Mouse (Mus musculus) left cerebral cortex, postnatal 25 days (tissue): ENCODE measurements around the gene Ugt1a9. TPM values are rescaled to one million over a fixed set of nuclear protein-coding genes. Genes with fewer than 3 reads are reported as not detected.

Experiments used
- DNase-seq, 2 experiments: peaks; one replicate each; pipeline ENCODE4 v3.0.0; 2022; ENCODE audit warnings: low spot score in 2 of 2, mixed read lengths in 1 of 2
- intact Hi-C: fragments of 180-260 bp; cut with DNase I; formaldehyde crosslinking; loops from one replicate; pipeline ENCODE4 v1.15.1; 2025
- total RNA-seq, 2 experiments: library from RNA; stranded (reverse); gene quantifications; 2 replicates each; pipeline ENCODE4 v1.2.3; 2021

Ugt1a9 gene
- total RNA-seq, 2 experiments from 2014 or later: not detected

GRCm38 (mm10) chr1:88250023-88250422 lies 179.4 kb downstream of the Ugt1a9 start:
- intact Hi-C loops: no loop called here
- DNase-seq: no peak

DNA sequence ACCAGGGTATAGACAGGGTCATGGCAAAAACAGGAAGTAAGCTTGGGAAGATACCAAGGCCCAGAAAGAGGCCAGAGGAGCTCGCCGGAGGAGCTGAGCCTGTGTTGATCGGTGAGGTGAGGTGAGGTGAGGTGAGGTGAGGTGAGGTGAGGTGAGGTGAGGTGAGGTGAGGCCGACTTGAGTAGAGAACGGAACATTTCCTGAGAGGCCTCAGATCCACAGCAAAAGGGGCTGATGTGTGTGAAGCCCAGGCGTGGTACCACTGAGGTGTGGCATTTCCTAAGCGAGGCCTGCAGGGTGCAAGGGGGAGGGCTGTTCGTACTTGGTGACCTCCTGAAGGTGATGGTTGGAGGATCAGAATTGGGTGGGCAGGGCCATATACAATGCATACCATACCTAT lies 182.5 kb downstream of the Ugt1a9 start:
- DNase-seq: no peak
- intact Hi-C loops: no loop called here

GRCm38 (mm10) chr1:88253540-88253939 lies 182.9 kb downstream of the Ugt1a9 start:
- intact Hi-C loops: no loop called here
- DNase-seq: no peak

DNA sequence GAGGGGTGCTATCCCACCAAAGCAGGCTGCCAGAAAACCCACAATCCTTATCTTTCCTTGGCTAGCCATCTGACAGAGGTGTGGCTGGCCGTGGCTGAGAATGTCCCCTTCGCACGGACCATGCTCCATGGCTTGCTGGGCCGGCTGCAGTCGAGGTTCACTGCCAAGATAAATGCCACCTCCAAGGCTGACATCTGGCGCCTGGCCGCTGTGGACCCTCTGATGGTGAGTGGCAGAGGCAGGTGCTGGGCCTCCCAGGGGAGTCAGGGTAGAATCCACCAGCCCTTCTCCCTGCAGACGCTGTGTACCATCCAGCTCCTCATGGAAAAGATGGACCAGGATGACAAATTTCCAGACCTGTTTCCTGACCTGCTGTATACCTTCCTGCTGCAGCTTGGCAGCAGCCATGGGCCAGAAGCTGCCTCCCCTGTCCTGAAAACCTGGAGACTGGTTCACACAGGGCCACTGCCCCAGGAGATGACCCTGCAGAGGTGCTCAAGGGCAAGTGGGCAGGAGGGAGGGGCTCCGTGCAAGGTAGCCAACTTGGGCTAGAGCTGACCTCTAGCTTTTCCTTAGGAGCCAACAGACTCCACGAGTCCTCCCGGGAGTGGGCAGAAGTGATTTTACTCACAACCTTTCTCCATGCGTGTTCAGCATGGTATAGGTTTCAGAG lies 184.3 kb downstream of the Ugt1a9 start:
- no peak for DNase-seq
- intact Hi-C loops: no loop called here

DNA sequence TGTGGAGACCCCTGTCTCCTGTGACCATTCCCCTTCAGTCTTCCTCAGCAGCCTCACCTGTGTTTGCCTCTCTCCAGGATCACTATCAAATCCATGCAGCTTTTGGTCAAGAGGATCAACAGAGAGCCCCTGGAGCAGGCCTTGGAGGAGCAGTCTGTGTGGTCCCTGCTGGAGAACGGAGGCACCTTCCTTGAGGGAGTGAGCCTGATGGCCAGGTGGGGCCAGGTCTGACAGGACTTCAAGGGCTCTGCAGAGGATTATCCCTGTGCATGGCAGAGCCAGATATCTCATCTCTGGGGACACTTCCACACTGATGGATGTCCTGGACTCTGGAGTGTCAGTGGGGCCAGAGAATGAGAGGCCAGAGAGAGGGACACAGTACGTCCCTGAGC lies 184.9 kb downstream of the Ugt1a9 start:
- intact Hi-C loops: no loop called here
- DNase-seq: no peak

DNA sequence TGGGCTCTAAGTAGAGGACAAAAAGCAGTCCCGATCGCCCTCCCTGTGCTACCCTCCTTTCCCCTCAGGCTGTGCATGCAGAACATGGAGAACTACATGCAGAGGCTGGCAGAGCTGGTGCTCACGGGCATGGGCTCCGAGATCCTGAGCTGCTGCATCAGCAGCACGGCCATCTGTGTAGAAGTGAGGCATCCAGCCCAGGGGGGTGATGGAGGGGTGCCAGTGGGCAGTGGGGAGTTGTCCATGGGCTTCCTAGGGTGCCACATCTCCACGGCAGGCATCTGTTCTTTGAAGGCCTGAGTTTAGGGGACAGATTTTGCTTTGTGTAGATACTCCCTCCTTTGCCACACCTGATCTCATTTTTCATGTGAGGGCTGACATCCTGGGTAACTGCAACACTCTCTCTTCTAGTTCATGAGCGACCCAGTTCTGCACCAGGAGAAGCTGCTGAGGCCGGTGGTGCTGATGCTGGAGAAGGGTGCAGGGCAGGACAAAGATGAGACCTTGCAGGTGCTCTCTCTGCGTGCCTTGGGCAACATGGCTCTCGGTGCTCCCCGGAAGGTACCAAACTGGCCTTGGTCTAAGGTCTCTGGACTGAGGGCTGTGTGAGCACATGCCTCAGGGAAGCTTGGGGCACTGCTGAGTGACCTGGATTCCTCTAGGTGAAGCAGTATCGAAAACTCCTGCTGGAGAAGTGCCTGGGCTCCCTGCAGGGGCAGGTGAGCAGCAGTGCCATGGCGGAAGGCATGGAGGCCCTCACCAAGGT lies 185.6 kb downstream of the Ugt1a9 start:
- no peak for DNase-seq
- intact Hi-C loops: no loop called here

GRCm38 (mm10) chr1:88256886-88257663 lies 186.5 kb downstream of the Ugt1a9 start:
- no peak for DNase-seq
- intact Hi-C loops: no loop called here

DNA sequence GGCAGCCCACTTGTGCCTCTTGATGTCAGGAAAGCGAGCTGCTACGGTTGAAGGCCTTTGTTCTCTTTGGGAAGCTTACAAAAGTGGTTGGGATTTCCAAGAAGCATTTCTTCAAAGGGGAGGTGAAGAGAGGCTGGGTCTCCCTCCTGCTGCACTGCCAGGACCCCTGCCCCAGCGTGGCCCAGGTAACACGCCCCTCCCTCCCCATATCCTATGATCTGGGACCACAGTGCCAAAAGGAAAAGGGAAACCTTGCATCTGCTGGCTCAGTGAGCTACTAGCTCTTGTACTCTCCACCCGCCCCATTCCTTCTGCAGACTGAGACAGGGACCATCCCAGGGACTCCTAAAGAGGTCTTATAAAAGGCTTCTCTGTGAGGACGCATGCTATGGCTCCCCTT lies 187.1 kb downstream of the Ugt1a9 start:
- no peak for DNase-seq
- intact Hi-C loops: no loop called here

GRCm38 (mm10) chr1:88258361-88258760 lies 187.8 kb downstream of the Ugt1a9 start:
- no peak for DNase-seq
- intact Hi-C loops: no loop called here

DNA sequence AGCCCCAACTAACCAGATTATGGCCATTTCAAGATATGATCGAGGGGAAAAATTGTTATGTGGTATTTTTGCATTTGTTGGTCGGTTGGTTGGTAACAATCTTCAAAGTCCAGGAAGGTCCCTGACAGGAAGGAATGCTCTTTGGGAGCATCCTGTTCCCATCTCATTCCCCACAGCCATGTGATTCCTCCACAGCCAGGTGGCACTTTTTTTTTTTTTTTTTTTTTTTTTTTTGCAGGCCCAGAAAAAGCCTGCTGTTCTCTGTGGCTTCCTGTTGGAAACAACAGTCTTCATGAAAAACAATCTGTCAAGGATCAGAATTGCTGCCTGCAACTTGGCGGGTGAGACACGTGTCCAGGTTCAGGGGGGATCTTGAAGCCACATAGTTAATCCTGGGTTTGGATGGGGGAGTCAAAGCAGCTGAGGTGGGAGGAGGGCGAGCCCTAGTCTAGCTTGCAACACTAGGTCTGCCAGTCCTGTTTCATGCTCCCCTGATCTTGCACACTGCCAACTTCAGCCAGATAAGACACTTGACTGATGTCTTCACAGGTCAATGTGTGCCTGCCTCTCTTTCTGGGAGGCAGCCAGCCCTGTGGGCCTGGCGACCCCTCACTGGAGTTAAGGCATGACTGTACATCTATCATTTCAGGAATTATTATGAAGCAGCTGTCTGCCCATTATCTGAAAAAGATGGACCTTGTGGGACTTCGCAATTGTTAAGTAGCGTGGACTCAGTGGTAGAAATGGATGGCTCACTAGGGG lies 188.5 kb downstream of the Ugt1a9 start:
- no peak for DNase-seq
- intact Hi-C loops: no loop called here

DNA sequence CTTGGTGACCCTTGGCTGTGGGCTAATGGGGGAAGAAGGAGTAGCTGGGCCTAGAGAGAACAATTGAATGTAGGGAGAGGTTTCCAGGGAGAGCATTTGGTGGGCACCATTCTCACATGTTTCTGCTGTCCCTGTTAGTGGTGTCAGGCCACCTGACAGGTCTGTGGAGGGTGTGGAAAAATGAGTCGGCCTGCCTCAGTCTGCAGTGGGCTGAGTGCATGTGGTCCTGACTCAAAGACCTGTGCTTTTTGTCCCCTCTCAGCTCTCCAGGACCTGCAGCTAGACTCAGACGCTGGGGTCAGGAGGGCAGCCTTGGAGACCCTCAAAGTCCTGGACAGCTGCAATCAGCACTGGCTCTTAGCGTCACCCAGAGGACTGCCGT lies 189.0 kb downstream of the Ugt1a9 start:
- intact Hi-C loops: no loop called here

GRCm38 (mm10) chr1:88260114-88260513 lies 189.5 kb downstream of the Ugt1a9 start:
- DNase-seq: no peak
- intact Hi-C loops: no loop called here

More for the DNA sequence above, 189.0 kb downstream of the Ugt1a9 start:
- no peak for DNase-seq

DNA sequence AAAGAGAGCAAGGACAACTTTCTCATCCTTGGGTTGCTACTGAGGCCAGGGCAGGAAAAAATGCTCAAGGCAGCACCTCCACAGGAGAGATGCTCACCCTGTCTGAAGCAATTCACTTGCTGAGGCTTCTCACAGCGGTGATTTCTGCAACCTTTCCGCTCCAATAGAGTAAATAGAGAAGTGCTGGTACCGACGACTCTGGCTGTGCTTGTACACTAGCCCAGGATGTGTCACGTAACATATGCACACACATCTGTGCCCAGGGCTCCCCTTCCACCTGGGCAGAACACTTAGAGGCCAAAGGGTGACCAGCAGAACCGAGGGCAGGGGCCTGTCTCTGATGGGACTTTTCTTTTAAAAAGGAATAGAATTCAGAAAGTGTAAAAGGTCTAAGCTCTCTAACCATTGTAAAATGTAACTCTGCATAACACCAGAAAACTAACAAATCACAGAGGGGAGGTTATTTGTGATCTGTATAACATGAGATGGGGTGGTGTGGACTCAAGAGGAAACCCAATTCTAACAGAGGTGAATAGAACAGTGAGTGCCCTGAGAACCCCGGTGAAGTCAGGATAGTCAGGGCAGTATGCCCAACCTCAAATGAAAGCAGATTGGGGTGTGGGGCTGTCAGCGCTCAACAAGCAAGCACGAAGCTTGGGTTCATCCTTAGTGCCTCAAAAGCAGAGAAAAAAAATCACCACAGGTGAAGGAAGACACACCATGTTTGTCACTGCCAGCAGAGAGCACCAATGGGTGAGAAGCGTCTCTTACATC lies 190.2 kb downstream of the Ugt1a9 start:
- no peak for DNase-seq

DNA sequence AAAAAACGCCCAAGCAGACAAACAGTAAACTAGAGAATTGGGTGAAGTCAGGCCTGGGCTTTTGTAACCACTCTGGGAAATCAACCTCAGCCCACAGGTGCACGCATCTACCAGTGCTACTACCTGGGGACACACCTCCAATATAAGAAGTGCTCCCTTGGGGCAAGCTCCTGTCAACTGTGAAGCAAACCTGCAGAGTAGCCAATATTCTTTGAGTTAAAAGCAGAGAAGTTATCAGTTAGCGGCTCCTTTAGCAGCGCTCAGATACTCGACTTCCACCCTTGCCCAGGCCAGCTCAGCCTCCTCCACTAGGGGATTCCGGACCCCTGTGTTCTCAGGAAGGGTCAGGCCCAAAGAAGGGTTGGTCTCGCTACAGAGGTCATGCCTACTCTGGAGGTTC lies 191.1 kb downstream of the Ugt1a9 start:
- intact Hi-C loops: no loop called here
- DNase-seq: no peak

More for the DNA sequence above, 190.2 kb downstream of the Ugt1a9 start:
- intact Hi-C loops: no loop called here

DNA sequence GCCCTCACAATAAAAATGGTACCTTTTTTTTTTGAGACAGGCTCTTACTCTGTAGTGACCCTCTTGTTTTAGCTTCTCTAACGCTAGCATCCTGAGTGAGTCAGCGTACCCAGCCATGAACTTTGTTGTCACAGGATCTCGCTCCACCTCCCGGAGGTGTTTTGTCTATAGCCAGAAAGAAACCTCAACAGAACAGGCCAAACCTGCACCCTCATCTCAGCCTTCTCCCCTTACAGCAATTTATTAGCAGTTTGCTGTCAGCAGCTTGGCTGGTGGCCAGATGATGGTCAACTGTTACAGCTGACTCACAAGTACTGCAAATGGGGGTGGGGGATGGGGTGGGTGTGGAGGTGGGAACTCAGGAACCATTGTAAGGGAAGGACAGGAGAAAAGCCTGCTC lies 191.7 kb downstream of the Ugt1a9 start:
- DNase-seq: no peak
- intact Hi-C loops: no loop called here

- DNase-seq: no peak
- intact Hi-C loops: no loop called here
These were observed 192.4 kb downstream of the Ugt1a9 start for GRCm38 (mm10) chr1:88262961-88263360.

- no peak for DNase-seq
- intact Hi-C loops: no loop called here
These were observed 193.2 kb downstream of the Ugt1a9 start for GRCm38 (mm10) chr1:88263778-88264177.

DNA sequence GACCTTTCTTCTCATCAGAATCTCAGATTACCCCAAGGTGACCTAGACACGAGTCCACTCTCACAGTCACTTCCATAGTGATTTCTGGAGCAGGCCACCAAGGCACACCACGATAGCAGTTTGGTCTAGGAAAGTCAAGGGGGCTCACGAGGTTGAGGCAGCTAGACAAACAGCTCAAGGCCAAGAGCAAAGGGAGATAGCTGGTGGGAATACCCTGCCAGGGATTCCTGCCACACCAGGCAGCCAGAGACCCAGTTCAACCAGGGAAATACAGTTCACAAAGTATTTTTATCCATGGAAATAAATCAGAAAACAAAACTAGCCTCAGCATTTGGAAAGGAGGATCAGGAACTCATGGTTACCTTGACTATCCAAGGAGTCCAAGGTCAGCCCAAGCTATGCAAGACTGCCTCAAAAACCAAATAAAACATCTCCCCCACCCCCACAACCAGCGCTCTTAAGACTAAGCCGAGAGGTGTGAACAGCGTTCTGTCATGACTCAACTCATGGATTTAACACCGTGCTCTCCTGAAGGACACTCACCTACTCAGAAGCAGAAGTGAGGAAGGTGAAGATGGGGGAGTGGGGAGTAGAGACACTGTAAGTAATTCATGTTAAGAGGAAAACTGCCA lies 193.8 kb downstream of the Ugt1a9 start:
- DNase-seq: no peak
- intact Hi-C loops: no loop called here

DNA sequence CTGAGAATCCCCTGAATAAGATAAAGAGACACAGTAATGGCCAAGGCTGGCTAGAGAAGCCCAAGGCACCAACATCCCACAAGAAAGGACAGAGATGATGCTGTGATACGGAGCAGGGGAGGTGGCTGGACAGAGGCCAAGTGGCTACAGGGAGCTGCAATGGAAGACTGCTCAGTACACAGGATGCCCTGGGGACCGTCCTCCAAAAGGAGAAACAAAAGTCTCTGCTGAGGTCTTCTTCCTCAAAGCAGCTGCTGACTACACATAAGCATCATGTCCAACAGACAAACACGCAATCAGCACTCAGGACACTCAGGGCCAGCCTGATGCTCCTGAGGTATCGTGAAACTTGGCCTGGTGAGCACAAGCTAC lies 194.3 kb downstream of the Ugt1a9 start:
- intact Hi-C loops: no loop called here
- DNase-seq: no peak
